Mouse (Mus musculus) lung, postnatal 25 days (tissue): ENCODE measurements around the gene Pom121l2.

Experiments used
- DNase-seq: peaks from one replicate; pipeline ENCODE4 v3.0.0; 2022; ENCODE audit warnings: low spot score

The Pom121l2 gene

GRCm38 (mm10) chr13:22019934-22020835 lies 39.2 kb downstream of the Pom121l2 start:
- DNase-seq, result no peak

GRCm38 (mm10) chr13:22020901-22021339 lies 39.9 kb downstream of the Pom121l2 start:
- peak; percentile 72 for DNase-seq

- DNase-seq, result no peak
These were observed 40.6 kb downstream of the Pom121l2 start for GRCm38 (mm10) chr13:22021581-22021980.

GRCm38 (mm10) chr13:22022241-22022640 lies 41.2 kb downstream of the Pom121l2 start:
- DNase-seq, result peak; percentile 83

GRCm38 (mm10) chr13:22026058-22027031 lies 45.4 kb downstream of the Pom121l2 start:
- DNase-seq, result peak; percentile 84

DNA sequence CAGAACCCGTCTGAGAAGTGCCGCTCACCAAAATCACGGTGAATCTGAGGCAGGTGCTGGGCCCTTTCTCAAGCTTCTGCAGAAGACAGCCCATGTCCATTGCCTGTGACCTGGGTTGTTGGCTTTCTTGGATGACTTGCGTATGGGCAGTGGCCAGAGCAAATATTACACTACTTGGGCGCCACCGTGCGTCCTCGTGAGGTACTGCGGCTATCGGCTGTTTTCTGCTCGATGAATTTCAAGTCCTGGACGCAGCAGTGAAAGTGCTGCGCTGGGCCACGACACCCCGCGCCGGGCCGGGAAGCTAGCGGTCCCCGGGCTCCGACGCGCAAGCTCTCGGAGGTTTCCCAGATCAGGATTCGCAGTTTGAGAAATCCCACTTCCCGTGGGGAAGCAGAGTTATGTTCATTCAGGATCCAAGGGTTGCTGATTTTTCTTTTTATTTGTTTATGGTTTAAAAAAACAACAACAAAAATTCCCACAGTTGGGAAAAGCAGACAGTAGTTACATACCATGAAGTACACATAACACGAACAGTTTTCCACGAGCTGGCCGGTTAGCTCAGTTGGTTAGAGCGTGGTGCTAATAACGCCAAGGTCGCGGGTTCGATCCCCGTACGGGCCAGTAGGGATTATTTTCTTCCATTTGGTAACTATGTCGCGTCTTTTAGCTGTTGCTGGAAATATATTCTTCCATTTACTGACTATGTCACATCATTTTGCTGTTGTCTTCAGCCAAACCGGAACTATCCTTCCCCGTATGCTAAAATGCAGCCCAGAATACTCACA lies 47.9 kb downstream of the Pom121l2 start:
- peak; percentile 95 for DNase-seq

- no peak for DNase-seq
These were observed 48.9 kb downstream of the Pom121l2 start for GRCm38 (mm10) chr13:22029928-22030327.

DNA sequence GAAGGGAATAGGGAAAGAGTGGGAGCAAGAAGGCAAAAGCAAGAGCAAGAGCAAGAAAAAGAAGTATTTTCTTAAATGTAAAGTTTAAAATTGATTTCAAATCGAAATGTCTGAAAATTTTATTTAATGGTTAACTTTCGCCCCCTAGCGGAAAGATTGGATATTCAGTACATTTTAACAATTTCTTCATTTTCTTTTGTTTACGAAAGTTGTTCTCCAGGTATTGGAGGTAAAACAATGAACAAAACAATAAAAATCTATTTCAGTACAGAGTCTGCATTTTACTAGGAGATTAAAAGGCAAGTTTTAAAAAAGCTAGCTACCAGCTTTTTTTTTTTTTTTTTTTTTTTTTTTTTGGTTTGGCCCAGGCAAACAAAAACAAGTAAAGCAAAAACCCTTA lies 49.5 kb downstream of the Pom121l2 start:
- peak; percentile 40 for DNase-seq

GRCm38 (mm10) chr13:22033741-22034442 lies 52.9 kb downstream of the Pom121l2 start:
- DNase-seq, result no peak

DNA sequence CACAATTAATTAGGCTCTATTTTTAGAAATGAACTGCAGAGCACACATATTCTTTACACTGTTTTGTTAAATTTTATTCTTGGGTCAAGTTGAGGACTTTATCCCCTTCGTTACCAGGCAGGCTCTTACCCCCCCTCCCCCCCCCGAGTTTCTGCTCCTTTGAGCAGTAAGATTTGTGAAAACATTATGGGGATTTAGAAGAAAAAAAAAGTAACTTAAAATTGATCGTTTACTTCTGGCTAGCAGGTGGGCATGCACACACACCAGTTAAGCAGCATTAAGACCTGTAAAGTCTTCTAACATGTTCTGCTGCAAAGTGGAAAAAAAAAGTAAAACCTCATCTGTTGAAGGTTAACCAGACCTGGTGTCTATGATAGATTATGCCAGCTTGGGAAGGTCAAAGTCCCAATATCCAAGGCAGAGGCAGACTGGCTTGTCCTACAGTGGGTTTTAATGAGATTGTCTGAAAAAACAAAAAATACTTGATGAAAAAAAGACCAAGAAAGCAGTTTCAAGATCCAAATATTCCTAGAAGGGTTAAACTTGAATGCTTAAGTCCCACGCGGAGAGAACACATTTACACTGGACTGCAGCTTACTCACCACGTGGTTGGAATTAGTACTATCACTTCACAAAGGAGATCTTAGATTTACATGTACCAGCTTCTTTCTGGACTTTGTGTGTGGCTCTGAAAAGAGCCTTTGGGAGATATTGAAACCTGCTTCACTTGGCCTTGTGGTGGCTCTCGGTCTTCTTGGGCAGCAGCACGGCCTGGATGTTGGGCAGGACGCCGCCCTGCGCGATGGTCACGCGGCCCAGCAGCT lies 53.7 kb downstream of the Pom121l2 start:
- DNase-seq, result no peak

DNA sequence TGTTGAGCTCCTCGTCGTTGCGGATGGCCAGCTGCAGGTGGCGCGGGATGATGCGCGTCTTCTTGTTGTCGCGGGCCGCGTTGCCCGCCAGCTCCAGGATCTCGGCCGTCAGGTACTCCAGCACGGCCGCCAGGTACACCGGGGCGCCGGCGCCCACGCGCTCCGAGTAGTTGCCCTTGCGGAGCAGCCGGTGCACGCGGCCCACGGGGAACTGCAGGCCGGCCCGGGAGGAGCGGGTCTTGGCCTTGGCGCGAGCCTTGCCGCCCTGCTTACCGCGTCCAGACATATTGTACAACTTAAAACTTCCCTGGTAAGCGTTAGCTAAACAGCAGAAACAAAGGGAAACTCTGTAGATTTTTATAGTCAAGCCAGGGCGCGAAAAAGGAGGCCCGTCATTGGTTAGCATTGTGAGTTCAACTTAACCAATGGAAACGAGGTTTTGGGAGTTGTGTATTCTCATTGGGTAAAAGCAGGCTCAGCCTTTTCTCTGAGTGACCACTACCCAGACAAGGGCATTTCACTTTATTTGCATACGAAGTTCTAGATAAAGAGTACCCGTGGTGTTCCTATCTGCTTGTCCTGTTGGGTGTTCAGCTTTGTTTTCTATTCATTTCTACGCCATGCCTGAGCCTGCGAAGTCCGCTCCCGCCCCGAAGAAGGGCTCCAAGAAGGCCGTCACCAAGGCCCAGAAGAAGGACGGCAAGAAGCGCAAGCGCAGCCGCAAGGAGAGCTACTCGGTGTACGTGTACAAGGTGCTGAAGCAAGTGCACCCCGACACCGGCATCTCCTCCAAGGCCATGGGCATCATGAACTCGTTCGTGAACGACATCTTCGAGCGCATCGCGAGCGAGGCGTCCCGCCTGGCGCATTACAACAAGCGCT lies 54.5 kb downstream of the Pom121l2 start, which contains the start of the genes Hist1h2ah and Hist1h2bk:
Hist1h2ah (minus strand) TSS at position 302 of the 882 bp plus-strand sequence.
Hist1h2bk (plus strand) TSS at position 604 of the 882 bp plus-strand sequence.
- peak; percentile 94 for DNase-seq

GRCm38 (mm10) chr13:22036149-22036956 lies 55.4 kb downstream of the Pom121l2 start:
- DNase-seq, result no peak

GRCm38 (mm10) chr13:22036986-22037385 lies 56.0 kb downstream of the Pom121l2 start:
- DNase-seq, result no peak

GRCm38 (mm10) chr13:22037415-22037814 lies 56.4 kb downstream of the Pom121l2 start:
- no peak for DNase-seq
